7 mouse cellular contexts compared by ENCODE assay signal in the genomic region with DNA sequence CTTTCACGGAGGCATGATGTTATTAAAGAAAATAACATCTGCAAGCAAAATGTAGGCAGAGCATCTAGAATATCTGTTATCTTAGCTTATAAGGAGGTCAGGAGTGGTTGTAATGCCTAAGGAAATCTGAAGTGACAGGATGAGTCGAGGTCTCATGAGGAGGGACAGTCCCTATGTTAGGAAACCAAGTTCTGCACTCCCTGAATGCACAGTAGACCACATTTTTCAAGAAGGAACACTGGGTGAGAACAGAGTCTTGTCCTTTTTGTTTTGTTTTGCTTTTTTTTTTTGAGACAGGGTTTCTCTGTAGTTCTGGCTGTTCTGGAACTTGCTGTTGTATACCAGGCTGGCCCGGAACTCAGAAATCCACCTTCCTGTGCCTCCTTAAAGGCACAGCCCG. TPM values are rescaled to one million over a fixed set of nuclear protein-coding genes. Genes with fewer than 3 reads are reported as not detected.
DNase-seq lines count a peak whose midpoint lies in the region; ATAC-seq and TF ChIP-seq lines count a peak whose summit lies in the region.

No protein-coding gene starts in this region.

- H3K4me3 ChIP-seq in spleen, adult 2 months (ENCODE audit: extremely low read depth, insufficient read depth, insufficient read length), result peak overlapping the region; percentile 93; the same call in 1 of the 2 replicates
- peak overlapping the region; percentile 96 for H3K4me3 ChIP-seq in forebrain, embryonic 11.5 days (ENCODE audit: low read depth, low read length)
- H3K4me3 ChIP-seq in liver, embryonic 12.5 days, result peak overlapping the region; percentile 96

- no peaks in the 10 kb centered on the region for H3K27me3 ChIP-seq in spleen, adult 2 months (ENCODE audit: control insufficient read depth, insufficient read depth, low read length)
- no peaks in the 10 kb centered on the region for H3K27me3 ChIP-seq in forebrain, embryonic 11.5 days (ENCODE audit: control insufficient read depth, insufficient read depth, low read length)
- no peaks in the 10 kb centered on the region for H3K27me3 ChIP-seq in liver, embryonic 12.5 days (replicated peaks)

- H3K9ac ChIP-seq in forebrain, embryonic 11.5 days (ENCODE audit: low read length), result peak overlapping the region; percentile 90
- H3K9ac ChIP-seq in liver, embryonic 12.5 days, result peak overlapping the region; percentile 94

- H3K27ac ChIP-seq in spleen, adult 2 months (ENCODE audit: insufficient read depth, low read length), result no peak overlapping the region
- 0 out of 2 replicates have a peak overlapping the region, but pooled peaks have one; percentile 85 for H3K27ac ChIP-seq in forebrain, embryonic 11.5 days (ENCODE audit: low read depth, low read length)
- 0 out of 2 replicates have a peak overlapping the region, but pooled peaks have one; percentile 20 for H3K27ac ChIP-seq in liver, embryonic 12.5 days

- ATAC-seq in forebrain, embryonic 11.5 days (replicated peaks; ENCODE audit: low FRiP score), result no peak
- ATAC-seq in liver, embryonic 12.5 days, result no peak

- WGBS in spleen, adult 2 months, result 19% methylated on average over 4 of the region's 4 CpGs
- WGBS in forebrain, embryonic 11.5 days, result 63% methylated on average over 4 of the region's 4 CpGs
- 24% methylated on average over 4 of the region's 4 CpGs for WGBS in liver, embryonic 12.5 days (ENCODE audit: insufficient replicate concordance)

- H3K36me3 ChIP-seq in spleen, adult 2 months (ENCODE audit: control insufficient read depth, insufficient read depth, low read length), result no peaks in the 10 kb centered on the region
- no peaks in the 10 kb centered on the region for H3K36me3 ChIP-seq in forebrain, embryonic 11.5 days (ENCODE audit: control insufficient read depth, insufficient read depth, low read length)
- H3K36me3 ChIP-seq in liver, embryonic 12.5 days, result peaks cover 4% of the 10 kb centered on the region; the same call in 1 of the 2 replicates

- no peak for TF ChIP-seq CTCF in spleen, adult 2 months (IDR thresholded peaks at IDR 0.05; ENCODE audit: extremely low read depth, insufficient read depth, insufficient read length, insufficient replicate concordance)

- DNase-seq in spleen, adult 2 months (ENCODE audit: low read depth in 1 of 2, low spot score in 2 of 2), result no peak
- no peak for DNase-seq in spleen, postnatal 36 days (ENCODE audit: low spot score in 2 of 2)
- DNase-seq in forebrain, embryonic 11.5 days (ENCODE audit: low spot score), result no peak
- no peak for DNase-seq in thymus, postnatal 36 days
- DNase-seq in adrenal gland, adult 18-20 months (ENCODE audit: low spot score in 2 of 2), result no peak
- DNase-seq in spleen, postnatal 14 days (ENCODE audit: low spot score in 2 of 2), result no peak

- H3K4me1 ChIP-seq in spleen, adult 2 months (ENCODE audit: control insufficient read depth, insufficient read depth, insufficient read length), result no peaks in the 10 kb centered on the region; the same call in 1 of the 2 replicates
- H3K4me1 ChIP-seq in forebrain, embryonic 11.5 days (replicated peaks; ENCODE audit: control insufficient read depth, insufficient read depth, low read length), result peaks cover 7% of the 10 kb centered on the region; the same call in 1 of the 2 replicates
- peaks cover 48% of the 10 kb centered on the region for H3K4me1 ChIP-seq in liver, embryonic 12.5 days

- no peaks in the 10 kb centered on the region for H3K9me3 ChIP-seq in forebrain, embryonic 11.5 days (ENCODE audit: control insufficient read depth, low read length)
- no peaks in the 10 kb centered on the region for H3K9me3 ChIP-seq in liver, embryonic 12.5 days (replicated peaks)

- TF ChIP-seq POLR2A in spleen, adult 2 months (IDR thresholded peaks at IDR 0.05; ENCODE audit: low read depth, low read length), result no peak

- H3K4me2 ChIP-seq in forebrain, embryonic 11.5 days (ENCODE audit: low read depth, low read length, severe bottlenecking), result peak overlapping the region; percentile 91
- H3K4me2 ChIP-seq in liver, embryonic 12.5 days, result peak overlapping the region; percentile 85

RNA-seq across cellular contexts. Expression of gene Zfp148, which starts 1.7 kb away (rescaled TPM):
- polyA plus RNA-seq in spleen, adult 2 months (2012; rRNA removed), result 5.0 and 5.7 TPM in 2 replicates
- 52.7 and 54.1 TPM in 2 replicates for polyA plus RNA-seq in forebrain, embryonic 11.5 days (2014; fragmentation: Nextera tagmentation; extraction: Ambion mirVana)
- 22.3 and 23.6 TPM in 2 replicates for polyA plus RNA-seq in liver, embryonic 12.5 days (2016; fragmentation: Nextera tagmentation; extraction: Ambion mirVana)
- 10 to 100 TPM; 59.5 to 65.1 TPM for total RNA-seq in adrenal gland, adult 18-20 months (2021)
